Mouse (Mus musculus): Measurements from ENCODE around the gene Aox4.

GRCm38 (mm10) chr1:58270807-58271569, 60.8 kb downstream of the Aox4 start:
- TF ChIP-seq CTCF (IDR thresholded peaks at IDR 0.05; ENCODE audit: control insufficient read depth, insufficient read depth, low read length) (no peak), POLR2A (IDR thresholded peaks at IDR 0.05; ENCODE audit: borderline replicate concordance, control insufficient read depth, low read depth, low read length) (no peak)
